Mouse (Mus musculus): ENCODE results near the gene Cd28. TPM values are rescaled to one million over a fixed set of nuclear protein-coding genes. Genes with fewer than 3 reads are reported as not detected.

Cd28 gene
- polyA plus RNA-seq, 1 experiment, result 0.02 TPM

DNA sequence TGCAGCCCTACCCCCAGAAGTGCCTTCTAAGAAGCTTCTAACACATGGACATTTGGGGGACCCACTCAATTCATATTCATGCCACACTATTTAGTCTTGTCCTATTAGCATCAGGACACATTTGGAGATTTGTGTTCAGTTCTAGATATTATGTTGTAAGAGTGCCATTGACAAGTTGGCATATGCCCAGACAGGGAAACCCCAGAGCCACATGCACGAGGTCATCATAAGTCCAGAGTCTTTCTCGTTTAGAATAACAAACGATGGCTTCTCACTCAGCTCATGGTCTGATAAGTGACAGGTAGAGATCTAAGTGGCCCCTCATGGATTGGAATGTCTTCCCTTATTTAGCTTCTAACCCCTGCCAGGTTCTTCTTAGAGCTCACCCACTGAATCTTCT lies 105.0 kb downstream of the Cd28 start:
- no peaks in the 10 kb centered on the region for H3K36me3 ChIP-seq (ENCODE audit: control insufficient read depth, insufficient read depth, low read length)
- no peak overlapping the region for H3K27ac ChIP-seq (ENCODE audit: control insufficient read depth, insufficient read depth, low read depth, low read length)
- TF ChIP-seq CTCF (IDR thresholded peaks at IDR 0.05; ENCODE audit: control insufficient read depth, insufficient read depth, insufficient replicate concordance, low read depth, low read length), result no peak
- no peak for TF ChIP-seq POLR2A (IDR thresholded peaks at IDR 0.05; ENCODE audit: control insufficient read depth, low read depth, low read length)
- H3K27me3 ChIP-seq (ENCODE audit: control insufficient read depth, insufficient read depth, low read length), result no peaks in the 10 kb centered on the region
- no peaks in the 10 kb centered on the region for H3K4me1 ChIP-seq (ENCODE audit: control insufficient read depth, insufficient read depth, low read length)
- no peak overlapping the region for H3K4me3 ChIP-seq (ENCODE audit: control insufficient read depth, low read depth, low read length)

Other genes starting within 250 kb of the Cd28 start
- gene Raph1, start 149.7 kb upstream of the Cd28 start, polyA plus RNA-seq (2012; rRNA removed), result 1.9 and 2.2 TPM in 2 replicates
- gene Ctla4, start 170.2 kb downstream of the Cd28 start, polyA plus RNA-seq (2012; rRNA removed), result not detected in 2 replicates

All from testis, adult 2 months (tissue).